Mouse (Mus musculus) small intestine, adult 2 months (tissue): ENCODE data around the gene Pappa.

Experiments
- CTCF ChIP-seq: fragments of 200-500 bp; IDR thresholded peaks from 2 replicates; pipeline ENCODE4 v1.5.1; 2012; ENCODE audit warnings: low read depth, mild to moderate bottlenecking, control low read depth, inconsistent platforms, low read length, moderate library complexity, mixed read lengths; ENCODE audit not compliant: insufficient replicate concordance, insufficient read length; ENCODE audit errors: extremely low read depth
- POLR2A ChIP-seq: fragments of 200-500 bp; IDR thresholded peaks from 2 replicates; pipeline ENCODE4 v1.6.1; 2012; ENCODE audit warnings: low read depth, mild to moderate bottlenecking, control low read depth, inconsistent platforms, low read length, moderate library complexity

DNA sequence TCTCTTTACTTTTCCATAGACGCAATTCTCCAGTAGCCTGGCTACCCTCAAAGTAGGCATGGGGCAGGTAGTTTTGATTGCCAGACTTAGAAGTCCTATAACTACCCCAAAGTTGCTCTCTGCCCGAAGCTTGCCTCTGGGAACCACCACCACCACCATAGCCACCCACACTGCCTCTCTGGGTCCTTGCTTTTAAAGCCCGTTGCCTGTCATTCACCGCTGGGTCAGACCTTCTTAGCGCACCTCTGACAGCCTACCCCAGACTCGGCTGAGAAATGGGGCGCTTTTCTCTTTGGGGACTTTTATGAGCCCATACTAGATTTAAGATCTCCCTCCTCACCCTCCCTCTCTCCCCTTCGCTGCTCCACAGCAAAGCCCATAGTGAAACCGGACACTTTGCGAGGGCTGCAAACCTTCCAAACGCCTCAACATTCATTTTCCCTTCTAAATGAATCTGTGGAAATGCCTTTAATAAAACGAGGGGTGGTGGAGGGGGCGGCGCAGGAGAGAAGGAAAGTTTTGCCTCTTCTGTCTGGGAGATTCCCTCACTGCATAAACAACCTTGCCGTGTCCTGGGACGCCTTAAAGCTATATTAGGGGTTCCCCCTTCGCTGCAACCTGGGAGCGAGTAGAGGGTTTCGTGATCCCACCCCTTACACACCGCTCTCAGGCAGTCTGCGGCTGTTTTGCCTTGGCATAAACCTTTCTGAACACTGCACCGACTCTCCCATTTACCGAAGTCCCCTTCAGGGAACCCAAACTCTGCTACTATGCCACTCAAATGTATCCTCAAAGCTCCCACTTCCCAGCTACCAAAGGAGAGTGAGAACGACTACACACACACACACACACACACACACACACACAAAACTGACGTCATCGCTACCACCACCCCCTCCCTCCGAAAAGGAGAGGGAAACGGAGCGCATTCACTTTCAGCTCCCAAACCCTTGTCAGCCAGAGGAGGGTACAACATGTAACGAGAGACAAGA, 1.7 kb downstream of the Pappa start:
- TF ChIP-seq POLR2A: no peak
- no peak for TF ChIP-seq CTCF
